ENCODE assay signal across 20 mouse cellular contexts in the genomic region with DNA sequence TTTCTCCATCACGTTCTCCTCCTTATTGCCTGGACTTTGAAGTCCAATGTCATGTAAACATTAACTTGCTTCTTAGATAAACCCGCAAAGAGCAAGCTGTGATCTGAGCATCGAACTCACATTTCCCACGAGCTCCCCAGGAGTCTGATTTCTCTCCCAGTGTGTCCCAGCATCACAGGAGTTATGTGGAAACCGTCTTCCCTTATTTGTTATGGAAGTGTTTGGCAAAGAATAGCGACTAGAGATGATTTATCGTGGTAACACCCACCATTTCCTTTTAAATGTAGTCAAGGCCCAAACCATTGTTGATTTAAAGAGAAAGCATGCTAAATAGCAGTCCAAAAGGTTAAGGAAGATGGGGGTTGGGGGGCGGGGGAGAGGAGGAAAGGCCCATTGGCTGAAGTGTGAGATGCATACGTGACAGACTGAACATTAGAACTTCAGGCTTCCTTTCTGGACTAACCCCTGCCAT. TPM values are rescaled to one million over a fixed set of nuclear protein-coding genes. Genes with fewer than 3 reads are reported as not detected.
DNase-seq lines count a peak whose midpoint lies in the region; ATAC-seq and TF ChIP-seq lines count a peak whose summit lies in the region.
"Had no signal": no experiment of that assay in that cellular context is flagged by ENCODE, and none has a peak within 500 bp of the region (broad histone marks: within the 10 kb centered on the region; RNA-seq: fewer than 3 reads in every experiment).

No protein-coding gene starts in this region.

- no peak for ATAC-seq in heart, embryonic 16.5 days (replicated peaks; ENCODE audit: extremely low read depth, insufficient read depth, low FRiP score)
- no peak for ATAC-seq in forebrain, embryonic 11.5 days (replicated peaks; ENCODE audit: low FRiP score)
- no peak for ATAC-seq in liver, embryonic 11.5 days (replicated peaks; ENCODE audit: low FRiP score)
- ATAC-seq: forebrain, embryonic 14.5 days; hindbrain, postnatal 0 days; Patski had no signal

- in situ Hi-C loops in CH12.LX (cut with MboI; ENCODE audit: low pct_ligation_motif_present, low pct_unique_long_range_greater_than_20kb, low sequenced_read_pairs), result no loop called here

- peaks cover 7% of the 10 kb centered on the region for H3K4me1 ChIP-seq in heart, embryonic 16.5 days (ENCODE audit: control insufficient read depth, insufficient read depth, low read length)
- peaks cover 0 to 13% of the 10 kb centered on the region in 2 experiments; a peak in 2 of 4 replicates for H3K4me1 ChIP-seq in CH12.LX (ENCODE audit: control insufficient read depth in 1 of 2, insufficient read depth in 2 of 2)
- no peaks in the 10 kb centered on the region for H3K4me1 ChIP-seq in forebrain, embryonic 11.5 days (replicated peaks; ENCODE audit: control insufficient read depth, insufficient read depth, low read length)
- peaks cover 4% of the 10 kb centered on the region; the same call in 1 of the 2 replicates for H3K4me1 ChIP-seq in liver, embryonic 11.5 days (replicated peaks; ENCODE audit: control insufficient read depth, insufficient read depth, low read length)
- H3K4me1 ChIP-seq: embryonic facial prominence, embryonic 12.5 days had no signal

- H3K27me3 ChIP-seq in heart, embryonic 16.5 days (ENCODE audit: control insufficient read depth, insufficient read depth, low read length), result no peaks in the 10 kb centered on the region
- H3K27me3 ChIP-seq in CH12.LX (replicated peaks), result no peaks in the 10 kb centered on the region
- no peaks in the 10 kb centered on the region for H3K27me3 ChIP-seq in forebrain, embryonic 11.5 days (ENCODE audit: control insufficient read depth, insufficient read depth, low read length)
- H3K27me3 ChIP-seq in liver, embryonic 11.5 days (replicated peaks; ENCODE audit: control insufficient read depth, insufficient read depth, low read length), result no peaks in the 10 kb centered on the region
- H3K27me3 ChIP-seq: embryonic facial prominence, embryonic 12.5 days; heart, embryonic 13.5 days; midbrain, embryonic 12.5 days; Patski had no signal

- dilution Hi-C loops in CH12.LX (cut with MboI; ENCODE audit: extremely low pct_ligation_motif_present, extremely low pct_unique_long_range_greater_than_20kb, low sequenced_read_pairs), result no loop called here

- no peak for TF ChIP-seq EP300 in CH12.LX (IDR thresholded peaks at IDR 0.05; ENCODE audit: low read length)

- H3K9ac ChIP-seq in heart, embryonic 16.5 days (ENCODE audit: low read length), result no peak overlapping the region
- no peak overlapping the region for H3K9ac ChIP-seq in CH12.LX (ENCODE audit: insufficient read depth, low read depth)
- no peak overlapping the region for H3K9ac ChIP-seq in forebrain, embryonic 11.5 days (ENCODE audit: low read length)
- H3K9ac ChIP-seq in liver, embryonic 11.5 days (ENCODE audit: low read depth, low read length), result no peak overlapping the region
- H3K9ac ChIP-seq: embryonic facial prominence, embryonic 12.5 days; heart, embryonic 13.5 days; liver, embryonic 14.5 days; midbrain, embryonic 12.5 days had no signal

- H3K36me3 ChIP-seq in heart, embryonic 16.5 days (ENCODE audit: control insufficient read depth, insufficient read depth), result no peaks in the 10 kb centered on the region
- H3K36me3 ChIP-seq in CH12.LX (replicated peaks in 1 of 2; ENCODE audit: control insufficient read depth in 1 of 2, insufficient read depth in 1 of 2, low read length in 1 of 2), result no peaks in the 10 kb centered on the region
- H3K36me3 ChIP-seq in forebrain, embryonic 11.5 days (ENCODE audit: control insufficient read depth, insufficient read depth, low read length), result no peaks in the 10 kb centered on the region
- no peaks in the 10 kb centered on the region for H3K36me3 ChIP-seq in liver, embryonic 11.5 days (ENCODE audit: control insufficient read depth, insufficient read depth, low read length)
- H3K36me3 ChIP-seq: embryonic facial prominence, embryonic 12.5 days; heart, embryonic 13.5 days; midbrain, embryonic 12.5 days had no signal

- no peaks in the 10 kb centered on the region for H3K79me2 ChIP-seq in CH12.LX (replicated peaks; ENCODE audit: control insufficient read depth, extremely low read depth, insufficient read depth, poor library complexity, severe bottlenecking)

- H3K27ac ChIP-seq in heart, embryonic 16.5 days (ENCODE audit: low read length), result peak overlapping the region; percentile 57
- no peak overlapping the region for H3K27ac ChIP-seq in CH12.LX (ENCODE audit: insufficient read depth, low read depth)
- H3K27ac ChIP-seq in forebrain, embryonic 11.5 days (ENCODE audit: low read depth, low read length), result no peak overlapping the region
- H3K27ac ChIP-seq in liver, embryonic 11.5 days (ENCODE audit: low read depth, low read length), result no peak overlapping the region
- H3K27ac ChIP-seq: embryonic facial prominence, embryonic 12.5 days; heart, embryonic 13.5 days; hindbrain, postnatal 0 days; liver, embryonic 14.5 days; midbrain, embryonic 12.5 days had no signal

- no peak for TF ChIP-seq POLR2A in CH12.LX (IDR thresholded peaks at IDR 0.05; ENCODE audit: low read depth, low read length)

- H3K9me3 ChIP-seq in heart, embryonic 16.5 days (replicated peaks; ENCODE audit: control insufficient read depth, low read length), result no peaks in the 10 kb centered on the region
- H3K9me3 ChIP-seq in CH12.LX (replicated peaks; ENCODE audit: low read length), result no peaks in the 10 kb centered on the region
- H3K9me3 ChIP-seq in forebrain, embryonic 11.5 days (ENCODE audit: control insufficient read depth, low read length), result no peaks in the 10 kb centered on the region
- H3K9me3 ChIP-seq in liver, embryonic 11.5 days (ENCODE audit: control insufficient read depth, low read length), result no peaks in the 10 kb centered on the region
- H3K9me3 ChIP-seq: embryonic facial prominence, embryonic 12.5 days; heart, embryonic 13.5 days; midbrain, embryonic 12.5 days had no signal

- peak; percentile 45; the same call in 1 of the 2 replicates for TF ChIP-seq RAD21 in CH12.LX (IDR thresholded peaks at IDR 0.05; ENCODE audit: low read depth, low read length)

- DNase-seq in heart, adult 8-10 months (ENCODE audit: low spot score), result no peak
- no peak for DNase-seq in CH12.LX (ENCODE audit: extremely low read depth)
- DNase-seq in kidney, adult 11 months, result peak; percentile 18
- peak; percentile 24 to 53 for DNase-seq in kidney, postnatal 36 days
- no peak for DNase-seq in cerebellum, adult 11-12 months
- no peak for DNase-seq in forebrain, embryonic 11.5 days (ENCODE audit: low spot score)
- no peak for DNase-seq in liver, embryonic 11.5 days (ENCODE audit: low spot score)
- DNase-seq: adrenal gland, adult 8-10 months; cerebellum, postnatal 14 days; gastrocnemius, postnatal 14 days; layer of hippocampus, adult 9-11 months; thymus, postnatal 4 days had no signal

- H3K4me2 ChIP-seq in heart, embryonic 16.5 days (ENCODE audit: low read depth, low read length), result peak overlapping the region; percentile 18; the same call in 1 of the 2 replicates
- H3K4me2 ChIP-seq in CH12.LX (ENCODE audit: insufficient read depth, low read depth, poor library complexity, severe bottlenecking), result no peak overlapping the region
- no peak overlapping the region for H3K4me2 ChIP-seq in forebrain, embryonic 11.5 days (ENCODE audit: low read depth, low read length, severe bottlenecking)
- H3K4me2 ChIP-seq in liver, embryonic 11.5 days, result no peak overlapping the region
- H3K4me2 ChIP-seq: embryonic facial prominence, embryonic 12.5 days; heart, embryonic 13.5 days; midbrain, embryonic 12.5 days had no signal

- WGBS in heart, embryonic 16.5 days, result 46% methylated on average over 9 of the region's 9 CpGs
- WGBS in forebrain, embryonic 11.5 days, result 76% methylated on average over 9 of the region's 9 CpGs
- 42% methylated on average over 9 of the region's 9 CpGs for WGBS in liver, embryonic 11.5 days

- no peak overlapping the region for H3K4me3 ChIP-seq in heart, embryonic 16.5 days (ENCODE audit: low read length)
- no peak overlapping the region for H3K4me3 ChIP-seq in CH12.LX (replicated peaks in 1 of 3; ENCODE audit: low read depth in 2 of 3, low read length in 2 of 3, poor library complexity in 1 of 3)
- H3K4me3 ChIP-seq in forebrain, embryonic 11.5 days (ENCODE audit: low read depth, low read length), result no peak overlapping the region
- no peak overlapping the region for H3K4me3 ChIP-seq in liver, embryonic 11.5 days (ENCODE audit: low read depth, low read length)
- H3K4me3 ChIP-seq: embryonic facial prominence, embryonic 12.5 days; heart, embryonic 13.5 days; midbrain, embryonic 12.5 days had no signal

- TF ChIP-seq CTCF in CH12.LX (conservative IDR thresholded peaks at IDR 0.05 in 1 of 2, IDR thresholded peaks at IDR 0.05 in 1 of 2; ENCODE audit: low read depth in 2 of 2, low read length in 2 of 2), result no peak

TF ChIP-seq in CH12.LX, 34 proteins besides CTCF, POLR2A, EP300 and RAD21:
- TF ChIP-seq UBTF (IDR thresholded peaks at IDR 0.05; ENCODE audit: low read depth, low read length), result no peak
- TF ChIP-seq SMC3 (IDR thresholded peaks at IDR 0.05; ENCODE audit: low read depth, low read length), result peak; percentile 17; the same call in 1 of the 2 replicates

RNA-seq across cellular contexts. Expression of gene Zbtb38, which starts 33.3 kb away (rescaled TPM):
- 28.3 and 29.6 TPM in 2 replicates for polyA plus RNA-seq in heart, embryonic 16.5 days (2015; fragmentation: Nextera tagmentation; extraction: Ambion mirVana)
- total RNA-seq in heart, adult 8-10 months (2022), result 10 to 100 TPM; 38.8 to 42.4 (median 40.8) TPM
- total RNA-seq in CH12.LX (2012; rRNA removed) (83.6 and 102 TPM in 2 replicates), CH12.LX (2014; rRNA removed) (67.9 and 68.8 TPM in 2 replicates)
- polyA plus RNA-seq in CH12.LX (2012; ENCODE audit: insufficient read length, low read depth), result 51.7 and 53.0 TPM in 2 replicates
- 10.5 and 11.1 TPM in 2 replicates for polyA plus RNA-seq in forebrain, embryonic 11.5 days (2014; fragmentation: Nextera tagmentation; extraction: Ambion mirVana)
- polyA plus RNA-seq in liver, embryonic 11.5 days (2014; fragmentation: Nextera tagmentation; extraction: Ambion mirVana), result 10.0 and 10.1 TPM in 2 replicates

Comparison
In these comparisons a context has a peak if more than half of its experiments do, and no peak if none do; other contexts are left out.
1. DNase-seq: peak in kidney, adult 11 months (single experiment) and kidney, postnatal 36 days (2 of 2); none in heart, adult 8-10 months (single experiment), CH12.LX (single experiment), cerebellum, adult 11-12 months (single experiment), forebrain, embryonic 11.5 days (single experiment) and liver, embryonic 11.5 days (single experiment).